Mouse (Mus musculus): ENCODE results near the gene Ttc28.

DNA sequence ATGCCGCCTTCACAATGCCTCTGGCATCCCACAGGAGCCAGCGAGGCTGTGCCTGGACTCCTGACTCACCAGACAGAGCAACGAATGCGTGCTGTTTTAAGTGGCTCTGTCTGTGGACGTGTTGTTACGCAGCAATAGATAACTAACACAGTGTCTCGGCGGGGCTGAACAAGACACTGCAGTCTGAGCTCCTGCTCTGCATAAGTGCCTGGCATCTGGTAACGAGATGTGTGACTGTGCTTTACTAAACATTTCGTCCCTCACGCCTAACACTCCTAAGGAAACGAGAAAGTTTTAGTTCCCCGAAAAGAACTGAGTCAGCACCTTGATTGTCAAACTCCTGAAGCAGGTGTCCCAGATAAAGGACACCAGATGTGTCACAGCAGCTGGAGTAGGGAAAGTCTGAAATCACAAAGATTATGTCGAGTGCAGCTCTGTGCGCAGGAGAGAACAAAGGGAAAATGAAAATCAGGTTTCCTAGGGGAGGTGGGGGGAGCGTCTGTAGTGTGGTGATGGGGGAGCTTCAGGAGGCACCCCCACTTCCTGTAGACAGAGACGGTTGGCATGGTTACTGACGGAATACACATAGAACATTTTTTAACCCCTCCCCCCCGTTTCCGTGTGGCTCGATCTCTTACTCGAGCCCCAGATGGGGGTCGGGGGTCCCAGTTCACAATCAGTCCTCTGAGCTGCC, 280.2 kb downstream of the Ttc28 start:
- TF ChIP-seq CTCF (IDR thresholded peaks at IDR 0.05; ENCODE audit: extremely low read depth, insufficient read depth, insufficient read length, insufficient replicate concordance) = no peak
- TF ChIP-seq POLR2A (IDR thresholded peaks at IDR 0.05; ENCODE audit: low read depth, low read length) = no peak

Data from spleen, adult 2 months (tissue).